Mouse (Mus musculus) kidney, adult 8-10 months (tissue): ENCODE measurements at regions not wholly inside any gene's neighbourhood (a gene's known extent, or its start where the extent isn't known, plus 50 kb on each side); places are given as distances from the start of the nearest gene placed in this dataset.

Source experiments
- DNase-seq, 2 experiments: peaks; one replicate each; pipeline ENCODE4 v3.0.0; 2022

DNA sequence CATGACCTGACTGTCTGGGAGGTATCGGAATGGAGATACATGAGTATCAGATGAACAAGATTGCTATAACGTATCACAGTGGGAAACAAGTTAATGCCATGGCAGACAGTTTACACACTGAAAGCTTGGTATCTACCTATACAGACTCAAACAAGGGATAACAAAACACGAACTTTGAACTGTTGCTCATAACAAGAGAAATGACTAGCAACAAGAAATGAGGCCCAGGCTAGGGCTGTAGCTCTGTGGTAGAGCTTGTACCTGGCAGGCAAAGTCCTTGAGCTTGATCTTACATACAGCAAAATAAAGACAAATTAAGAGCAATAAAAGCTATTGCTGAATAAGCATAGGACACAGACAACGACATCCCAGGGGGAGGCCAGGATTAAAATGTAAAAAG, 172.4 kb upstream of the Pln start:
- no peak for DNase-seq

DNA sequence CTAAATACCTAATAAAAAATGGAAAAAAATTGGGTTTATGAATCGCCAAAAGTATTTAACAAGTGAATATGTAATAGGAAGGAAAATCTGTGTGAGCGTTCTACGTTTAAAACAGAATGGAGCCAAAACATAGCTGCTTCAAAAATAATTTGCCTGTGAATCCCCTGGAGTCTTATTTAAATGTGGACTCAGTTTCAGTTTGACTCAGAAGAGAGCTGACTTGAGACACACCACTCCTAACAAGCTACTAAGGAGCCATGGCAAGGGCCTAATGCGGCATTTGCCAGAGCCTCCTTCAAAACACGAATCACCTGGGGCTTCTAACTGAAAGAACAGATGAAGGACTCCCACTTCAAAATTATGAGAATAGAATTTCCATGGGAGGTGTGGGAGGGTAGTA, 169.7 kb upstream of the Pln start:
- no peak for DNase-seq

DNA sequence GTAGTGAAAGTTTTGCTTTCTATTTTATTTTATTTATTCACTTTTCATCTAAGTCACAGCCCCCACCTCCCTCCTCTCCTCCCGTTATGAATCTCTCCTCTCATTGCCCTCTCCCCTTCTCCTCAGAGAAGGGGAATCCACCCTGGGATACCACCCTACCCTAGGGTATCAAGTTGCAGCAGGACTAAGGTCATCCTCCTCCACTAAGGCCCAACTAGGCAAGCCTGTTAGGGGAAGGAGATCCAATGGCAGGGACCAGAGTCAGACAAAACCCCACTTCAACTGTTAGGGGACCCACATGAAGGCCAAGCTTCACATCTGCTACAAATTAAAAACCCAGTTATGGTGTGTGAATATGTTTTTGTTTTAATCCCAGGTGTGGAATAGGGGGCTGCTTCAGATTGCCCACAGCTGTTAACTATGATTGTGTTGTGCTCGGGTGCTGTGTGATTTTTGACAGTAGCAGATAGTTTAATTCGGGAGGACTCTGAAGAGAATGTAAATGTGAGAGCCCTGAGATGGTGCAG, 163.4 kb upstream of the Pln start:
- no peak for DNase-seq

DNA sequence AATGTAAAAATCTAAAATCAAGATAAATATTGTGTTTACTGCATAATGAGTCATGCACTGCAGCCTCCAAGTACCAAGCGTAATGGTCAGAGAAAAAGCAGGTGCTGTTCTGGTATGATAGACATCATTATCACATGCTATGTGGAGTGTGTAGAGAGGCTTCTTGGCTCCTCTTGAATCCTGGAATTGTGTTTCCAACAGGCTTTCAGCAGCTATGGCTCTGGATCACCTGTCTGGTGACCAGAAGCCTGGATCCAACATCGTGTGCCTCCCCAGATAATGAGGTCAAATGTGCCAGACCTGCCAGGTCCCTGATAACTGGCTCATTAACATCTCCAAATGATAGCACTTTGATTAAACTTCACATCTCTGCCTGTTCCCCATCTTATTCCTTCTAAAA, 161.5 kb upstream of the Pln start:
- no peak for DNase-seq

DNA sequence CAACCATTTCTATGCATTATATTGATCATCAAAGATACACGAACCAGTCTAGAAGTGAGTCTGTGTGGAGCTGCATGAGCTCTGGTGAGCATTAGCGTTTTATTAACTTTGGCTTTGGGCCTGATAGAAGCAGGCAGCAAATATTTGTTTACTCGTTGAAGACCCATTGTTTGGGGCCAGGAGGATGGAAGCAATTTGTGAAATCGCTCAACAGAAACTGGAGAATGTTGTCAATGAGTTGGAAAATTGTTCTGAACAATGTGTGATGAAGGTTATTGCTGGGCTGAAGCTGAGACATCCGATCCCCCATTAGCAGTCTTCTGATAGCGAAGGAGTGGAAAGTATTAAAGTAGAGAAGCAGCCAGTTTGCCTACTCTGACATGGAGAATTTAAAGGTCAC, 158.9 kb upstream of the Pln start:
- DNase-seq, result no peak

DNA sequence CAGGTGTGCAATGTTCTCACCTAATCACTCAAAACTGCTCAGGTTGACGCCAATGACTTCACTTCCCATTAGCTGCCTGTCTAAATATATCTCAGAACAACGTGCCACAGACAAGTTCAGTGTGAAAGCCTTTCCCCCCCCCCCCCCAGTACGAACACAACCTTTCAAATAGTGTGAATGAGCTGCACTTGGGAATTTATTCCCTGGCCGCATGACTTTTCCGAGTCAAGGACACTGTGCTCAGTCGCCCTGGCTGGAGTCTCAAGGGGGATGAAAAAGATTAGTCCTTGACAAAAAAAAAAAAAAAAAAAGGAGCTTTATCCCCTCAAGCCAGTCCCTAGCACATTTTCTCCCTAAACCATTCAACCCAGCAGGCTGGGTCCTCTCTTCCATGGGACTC, 158.4 kb upstream of the Pln start:
- no peak for DNase-seq

DNA sequence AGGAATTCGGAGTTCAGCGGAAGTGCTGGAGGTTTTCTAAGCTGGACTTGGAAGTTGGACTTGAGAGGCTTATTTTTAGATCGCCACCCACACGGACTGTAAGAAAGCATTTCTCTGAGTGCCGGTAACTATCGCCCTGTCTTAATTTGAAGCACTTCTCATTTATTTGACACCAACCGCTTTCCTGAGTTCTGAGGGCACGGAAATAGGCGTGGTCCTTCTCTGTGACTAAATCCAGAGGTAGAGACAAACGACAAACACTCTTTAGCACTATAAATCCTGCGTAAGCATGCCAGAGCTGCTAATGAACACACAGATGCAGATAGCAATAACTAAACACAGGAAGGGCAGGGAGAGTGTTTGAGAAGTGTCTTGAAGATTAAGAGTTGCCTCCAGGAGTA, 156.7 kb upstream of the Pln start:
- no peak for DNase-seq

DNA sequence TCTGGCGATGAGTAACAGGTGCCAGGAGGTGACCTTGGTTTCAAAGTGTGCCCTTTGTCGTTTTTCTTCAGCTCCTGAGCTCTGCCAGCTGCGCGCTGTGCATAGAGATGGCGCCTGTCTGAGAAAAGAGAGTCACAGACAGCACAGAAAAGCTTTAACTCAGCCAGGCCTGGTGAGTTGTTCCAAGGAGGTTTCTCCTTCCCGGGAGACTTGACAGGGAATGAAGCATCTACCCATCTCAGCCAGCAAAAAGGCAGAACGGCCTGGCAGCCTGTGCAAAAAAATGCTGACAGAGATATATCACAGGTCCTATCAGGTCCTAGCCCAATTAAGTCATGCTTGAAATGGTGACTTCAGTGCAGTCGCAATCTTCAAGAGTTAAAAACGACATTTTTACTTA, 156.1 kb upstream of the Pln start:
- no peak for DNase-seq

DNA sequence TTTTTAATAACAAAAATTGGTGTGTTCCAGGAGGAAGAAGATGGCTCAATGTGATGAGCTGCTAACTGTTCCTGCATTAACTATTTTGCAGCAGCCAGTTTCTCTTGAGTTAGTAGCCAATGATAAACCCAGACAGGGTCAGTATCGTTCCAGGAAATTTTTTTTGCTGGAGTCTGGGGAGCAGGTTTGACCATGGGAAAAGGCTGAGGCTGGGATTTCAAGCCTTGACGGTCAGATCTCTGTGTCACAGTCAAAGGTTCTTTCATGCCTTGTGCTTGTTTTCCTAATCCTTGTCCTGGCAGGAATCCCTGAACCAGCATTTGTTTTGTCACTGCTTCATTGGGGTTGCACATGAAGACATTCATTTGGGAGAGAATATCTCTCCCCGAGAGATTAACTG, 129.0 kb upstream of the Pln start:
- DNase-seq, result peak; percentile 35 to 38

DNA sequence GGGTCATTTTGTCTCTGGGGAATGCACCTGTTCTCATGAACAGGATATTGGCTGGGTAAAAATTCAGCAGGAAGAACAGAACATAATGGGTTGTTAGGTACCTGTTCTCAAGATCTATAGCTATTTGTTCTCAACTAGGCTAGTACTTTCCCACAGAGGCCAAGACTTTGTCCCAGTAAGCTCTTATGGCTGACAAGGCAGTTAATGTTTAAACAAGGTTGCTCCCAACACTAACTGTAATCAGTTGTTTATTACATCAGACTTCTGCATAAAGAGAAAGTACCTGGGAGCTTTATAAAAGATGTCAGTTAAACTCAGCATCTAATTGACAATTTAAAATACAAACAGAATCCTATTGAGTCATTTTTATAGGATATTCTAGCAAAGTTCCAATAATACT, 127.6 kb upstream of the Pln start:
- peak in 1 of 2 experiments; percentile 33 for DNase-seq
